18 mouse cellular contexts compared by ENCODE assay signal in genomic region chr10:84072866-84073483, GRCm38 (mm10).
DNase-seq lines count a peak whose midpoint lies in the region; ATAC-seq and TF ChIP-seq lines count a peak whose summit lies in the region.
"Had no signal": no experiment of that assay in that cellular context is flagged by ENCODE, and none has a peak within 500 bp of the region (broad histone marks: within the 10 kb centered on the region; RNA-seq: fewer than 3 reads in every experiment).

No protein-coding gene starts in this region.

- H3K27ac ChIP-seq in forebrain, embryonic 12.5 days, result peak overlapping the region; percentile 46; the same call in 1 of the 2 replicates
- no peak overlapping the region for H3K27ac ChIP-seq in forebrain, embryonic 15.5 days (replicated peaks)
- H3K27ac ChIP-seq in midbrain, postnatal 0 days (ENCODE audit: low read depth, low read length), result no peak overlapping the region
- no peak overlapping the region for H3K27ac ChIP-seq in midbrain, embryonic 15.5 days
- H3K27ac ChIP-seq in neural tube, embryonic 11.5 days (ENCODE audit: low read depth, low read length), result no peak overlapping the region
- H3K27ac ChIP-seq: macrophage had no signal

- H3K4me3 ChIP-seq in forebrain, embryonic 12.5 days (replicated peaks), result no peak overlapping the region
- H3K4me3 ChIP-seq in forebrain, embryonic 15.5 days, result no peak overlapping the region
- H3K4me3 ChIP-seq in midbrain, postnatal 0 days (ENCODE audit: low read depth, low read length), result no peak overlapping the region
- H3K4me3 ChIP-seq in midbrain, embryonic 15.5 days, result no peak overlapping the region
- no peak overlapping the region for H3K4me3 ChIP-seq in neural tube, embryonic 11.5 days (ENCODE audit: low read depth, low read length)

- 47% methylated on average over 12 of the region's 12 CpGs for WGBS in forebrain, embryonic 12.5 days
- WGBS in forebrain, embryonic 15.5 days, result 35% methylated on average over 12 of the region's 12 CpGs
- WGBS in midbrain, postnatal 0 days, result 65% methylated on average over 12 of the region's 12 CpGs
- 64% methylated on average over 12 of the region's 12 CpGs for WGBS in midbrain, embryonic 15.5 days
- 46% methylated on average over 12 of the region's 12 CpGs for WGBS in neural tube, embryonic 11.5 days

- H3K27me3 ChIP-seq in forebrain, embryonic 12.5 days, result no peaks in the 10 kb centered on the region
- H3K27me3 ChIP-seq in forebrain, embryonic 15.5 days, result no peaks in the 10 kb centered on the region
- H3K27me3 ChIP-seq in midbrain, postnatal 0 days (ENCODE audit: insufficient read depth, low read length), result no peaks in the 10 kb centered on the region
- no peaks in the 10 kb centered on the region for H3K27me3 ChIP-seq in midbrain, embryonic 15.5 days (replicated peaks)
- no peaks in the 10 kb centered on the region for H3K27me3 ChIP-seq in neural tube, embryonic 11.5 days (ENCODE audit: control insufficient read depth, insufficient read depth, low read length)

- peak; percentile 28 for DNase-seq in midbrain, postnatal 0 days (ENCODE audit: low spot score)
- peak; percentile 41 for DNase-seq in neural tube, embryonic 11.5 days (ENCODE audit: low spot score)
- DNase-seq in retina, postnatal 1 day, result peak; percentile 67
- no peak for DNase-seq in lung, postnatal 14 days
- no peak for DNase-seq in right cerebral cortex, postnatal 14 days
- DNase-seq: cerebellum, adult 2 months; cerebellum, postnatal 25 days; gastrocnemius, postnatal 25 days; kidney, adult 9 months; kidney, postnatal 14 days; thymus, adult 2 months had no signal

- no peak for TF ChIP-seq CTCF in midbrain, postnatal 0 days (IDR thresholded peaks at IDR 0.05)

- H3K4me1 ChIP-seq in forebrain, embryonic 12.5 days, result peaks cover 8% of the 10 kb centered on the region
- H3K4me1 ChIP-seq in forebrain, embryonic 15.5 days, result peaks cover 5% of the 10 kb centered on the region
- no peaks in the 10 kb centered on the region for H3K4me1 ChIP-seq in midbrain, postnatal 0 days (ENCODE audit: insufficient read depth, low read length)
- H3K4me1 ChIP-seq in midbrain, embryonic 15.5 days, result no peaks in the 10 kb centered on the region
- H3K4me1 ChIP-seq in neural tube, embryonic 11.5 days (ENCODE audit: control insufficient read depth, insufficient read depth, low read length), result no peaks in the 10 kb centered on the region; the same call in 1 of the 2 replicates

- H3K9me3 ChIP-seq in forebrain, embryonic 12.5 days, result peaks cover 6% of the 10 kb centered on the region; the same call in 1 of the 2 replicates
- 0 out of 2 replicates have a peak, but pooled peaks cover 6% of the 10 kb centered on the region for H3K9me3 ChIP-seq in forebrain, embryonic 15.5 days
- H3K9me3 ChIP-seq in midbrain, postnatal 0 days (ENCODE audit: low read length), result no peaks in the 10 kb centered on the region
- H3K9me3 ChIP-seq in midbrain, embryonic 15.5 days, result no peaks in the 10 kb centered on the region
- no peaks in the 10 kb centered on the region for H3K9me3 ChIP-seq in neural tube, embryonic 11.5 days (ENCODE audit: control insufficient read depth, low read length)

- H3K4me2 ChIP-seq in forebrain, embryonic 12.5 days, result peak overlapping the region; percentile 13; the same call in 1 of the 2 replicates
- no peak overlapping the region for H3K4me2 ChIP-seq in forebrain, embryonic 15.5 days (replicated peaks)
- H3K4me2 ChIP-seq in midbrain, postnatal 0 days (ENCODE audit: low read depth, low read length, poor library complexity, severe bottlenecking), result no peak overlapping the region
- no peak overlapping the region for H3K4me2 ChIP-seq in midbrain, embryonic 15.5 days
- no peak overlapping the region for H3K4me2 ChIP-seq in neural tube, embryonic 11.5 days (ENCODE audit: low read depth)

- no peaks in the 10 kb centered on the region for H3K36me3 ChIP-seq in forebrain, embryonic 12.5 days (replicated peaks)
- no peaks in the 10 kb centered on the region for H3K36me3 ChIP-seq in forebrain, embryonic 15.5 days
- no peaks in the 10 kb centered on the region for H3K36me3 ChIP-seq in midbrain, postnatal 0 days (ENCODE audit: insufficient read depth, low read length)
- no peaks in the 10 kb centered on the region for H3K36me3 ChIP-seq in midbrain, embryonic 15.5 days (replicated peaks)
- H3K36me3 ChIP-seq in neural tube, embryonic 11.5 days (ENCODE audit: control insufficient read depth, insufficient read depth, low read length), result no peaks in the 10 kb centered on the region

- peak; percentile 58; the same call in 1 of the 2 replicates for ATAC-seq in forebrain, embryonic 12.5 days (ENCODE audit: low FRiP score)
- ATAC-seq in forebrain, embryonic 15.5 days (replicated peaks), result no peak; the same call in 1 of the 2 replicates
- no peak for ATAC-seq in midbrain, postnatal 0 days (ENCODE audit: low FRiP score)
- ATAC-seq in midbrain, embryonic 15.5 days (replicated peaks), result no peak
- peak; percentile 35; the same call in 1 of the 2 replicates for ATAC-seq in neural tube, embryonic 11.5 days (ENCODE audit: insufficient read depth, low FRiP score, low TSS enrichment)
- ATAC-seq: hindbrain, embryonic 16.5 days; intestine, embryonic 16.5 days; midbrain, embryonic 16.5 days had no signal

- H3K9ac ChIP-seq in forebrain, embryonic 12.5 days, result no peak overlapping the region
- H3K9ac ChIP-seq in forebrain, embryonic 15.5 days (replicated peaks), result no peak overlapping the region
- no peak overlapping the region for H3K9ac ChIP-seq in midbrain, postnatal 0 days (replicated peaks; ENCODE audit: low read length, poor library complexity, severe bottlenecking)
- H3K9ac ChIP-seq in midbrain, embryonic 15.5 days, result no peak overlapping the region
- no peak overlapping the region for H3K9ac ChIP-seq in neural tube, embryonic 11.5 days (ENCODE audit: low read length)

Comparison
In these comparisons a context has a peak if more than half of its experiments do, and no peak if none do; other contexts are left out.
1. ATAC-seq: peak in forebrain, embryonic 12.5 days (single experiment) and neural tube, embryonic 11.5 days (single experiment); none in forebrain, embryonic 15.5 days (single experiment), midbrain, postnatal 0 days (single experiment) and midbrain, embryonic 15.5 days (single experiment).
2. DNase-seq: peak in midbrain, postnatal 0 days (single experiment), neural tube, embryonic 11.5 days (single experiment) and retina, postnatal 1 day (single experiment); none in lung, postnatal 14 days (single experiment) and right cerebral cortex, postnatal 14 days (single experiment).